Mouse (Mus musculus): ENCODE measurements around the gene Cdip1. TPM values are rescaled to one million over a fixed set of nuclear protein-coding genes. Genes with fewer than 3 reads are reported as not detected.
A peak's percentile ranks its signal among the peaks of the same experiment; 100 is the strongest.
"Not testable (repeated sequence)": the region's sequence is repeated elsewhere in the genome, so short reads cannot be mapped to it uniquely, and the experiment has no call there.

Cdip1 gene
- polyA plus RNA-seq, 1 experiment from 2014 or later = 103 TPM

GRCm38 (mm10) chr16:4824466-4824865, 34.4 kb upstream of the Cdip1 start:
- not testable (repeated sequence) for H3K4me1 ChIP-seq (ENCODE audit: control insufficient read depth, insufficient read depth, low read length); H3K27me3 ChIP-seq (ENCODE audit: control insufficient read depth, insufficient read depth, low read length); H3K27ac ChIP-seq (replicated peaks; ENCODE audit: low read depth, low read length); H3K36me3 ChIP-seq (ENCODE audit: control insufficient read depth, insufficient read depth, low read length); H3K9me3 ChIP-seq (ENCODE audit: control insufficient read depth, low read length); DNase-seq; H3K4me2 ChIP-seq (ENCODE audit: low read length); H3K4me3 ChIP-seq (replicated peaks; ENCODE audit: low read depth, low read length); H3K9ac ChIP-seq (replicated peaks; ENCODE audit: low read length); ATAC-seq (ENCODE audit: low FRiP score, low TSS enrichment)
- WGBS = 87% methylated on average over 5 of the region's 5 CpGs

GRCm38 (mm10) chr16:4818349-4818748, 28.3 kb upstream of the Cdip1 start:
- Histone ChIP-seq H3K9me3 (ENCODE audit: control insufficient read depth, low read length) (no peaks in the 10 kb centered on the region), H3K9ac (replicated peaks; ENCODE audit: low read length) (no peak overlapping the region), H3K36me3 (ENCODE audit: control insufficient read depth, insufficient read depth, low read length) (no peaks in the 10 kb centered on the region), H3K4me2 (ENCODE audit: low read length) (no peak overlapping the region), H3K27me3 (ENCODE audit: control insufficient read depth, insufficient read depth, low read length) (no peaks in the 10 kb centered on the region), H3K4me3 (replicated peaks; ENCODE audit: low read depth, low read length) (no peak overlapping the region), H3K4me1 (ENCODE audit: control insufficient read depth, insufficient read depth, low read length) (no peaks in the 10 kb centered on the region), H3K27ac (replicated peaks; ENCODE audit: low read depth, low read length) (no peak overlapping the region)
- DNase-seq (no peak), ATAC-seq (ENCODE audit: low FRiP score, low TSS enrichment) (no peak)
- 73% methylated on average over 3 of the region's 3 CpGs for WGBS

DNA sequence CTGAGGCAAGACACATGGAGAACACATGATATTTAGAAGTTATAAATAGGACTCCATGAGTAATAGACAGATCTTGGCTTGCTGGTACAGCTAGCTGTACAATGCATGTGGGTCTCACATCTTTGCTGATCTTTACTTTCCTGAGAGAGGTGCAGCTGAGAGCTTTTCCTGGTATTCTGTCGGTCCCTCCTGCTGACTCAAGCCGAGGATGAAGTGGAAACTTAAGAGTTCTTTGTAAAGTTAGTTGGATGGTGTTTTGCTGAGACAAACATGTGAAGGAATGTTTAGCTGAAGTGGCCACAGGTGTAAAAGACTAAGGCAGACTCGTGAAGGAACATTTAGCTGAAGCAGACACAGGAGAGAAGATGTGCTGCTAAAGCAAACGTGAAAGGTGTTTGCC, 6.5 kb upstream of the Cdip1 start:
- Histone ChIP-seq H3K27me3 (ENCODE audit: control insufficient read depth, insufficient read depth, low read length) (no peaks in the 10 kb centered on the region), H3K4me1 (ENCODE audit: control insufficient read depth, insufficient read depth, low read length) (no peaks in the 10 kb centered on the region), H3K9ac (replicated peaks; ENCODE audit: low read length) (no peak overlapping the region), H3K27ac (replicated peaks; ENCODE audit: low read depth, low read length) (no peak overlapping the region), H3K36me3 (ENCODE audit: control insufficient read depth, insufficient read depth, low read length) (no peaks in the 10 kb centered on the region), H3K4me2 (ENCODE audit: low read length) (no peak overlapping the region), H3K9me3 (ENCODE audit: control insufficient read depth, low read length) (no peaks in the 10 kb centered on the region), H3K4me3 (replicated peaks; ENCODE audit: low read depth, low read length) (no peak overlapping the region)
- no peak for ATAC-seq (ENCODE audit: low FRiP score, low TSS enrichment)
- WGBS = 89% methylated on average over 4 of the region's 4 CpGs
- DNase-seq = no peak

DNA sequence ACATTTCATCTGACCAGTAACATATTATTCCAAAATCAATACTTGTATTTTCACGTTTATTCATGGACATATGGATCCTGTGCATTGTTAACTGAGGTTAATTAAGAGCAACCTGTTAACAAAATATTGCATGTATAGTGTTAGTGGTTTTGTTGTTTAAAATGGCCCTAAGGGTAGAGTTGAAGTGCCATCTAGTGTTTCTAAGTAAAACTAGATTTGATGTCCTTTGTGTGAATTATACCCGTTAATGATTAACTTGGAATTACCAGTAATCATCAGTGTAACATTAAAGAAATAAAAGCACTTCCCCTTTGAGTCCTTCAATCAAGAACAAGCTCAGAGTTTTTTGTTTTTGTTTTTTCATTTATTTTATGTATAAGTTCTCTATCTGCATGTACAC, 1.2 kb upstream of the Cdip1 start:
- H3K36me3 ChIP-seq (ENCODE audit: control insufficient read depth, insufficient read depth, low read length) = no peaks in the 10 kb centered on the region
- no peak overlapping the region for H3K27ac ChIP-seq (replicated peaks; ENCODE audit: low read depth, low read length)
- H3K4me2 ChIP-seq (ENCODE audit: low read length) = no peak overlapping the region
- 67% methylated on average over 2 of the region's 2 CpGs for WGBS
- DNase-seq (peak; percentile 26), ATAC-seq (ENCODE audit: low FRiP score, low TSS enrichment) (no peak)
- no peak overlapping the region for H3K9ac ChIP-seq (replicated peaks; ENCODE audit: low read length)
- no peaks in the 10 kb centered on the region for H3K9me3 ChIP-seq (ENCODE audit: control insufficient read depth, low read length)
- H3K4me1 ChIP-seq (ENCODE audit: control insufficient read depth, insufficient read depth, low read length) = peaks cover 22% of the 10 kb centered on the region
- H3K4me3 ChIP-seq (replicated peaks; ENCODE audit: low read depth, low read length) = no peak overlapping the region
- H3K27me3 ChIP-seq (ENCODE audit: control insufficient read depth, insufficient read depth, low read length) = no peaks in the 10 kb centered on the region

DNA sequence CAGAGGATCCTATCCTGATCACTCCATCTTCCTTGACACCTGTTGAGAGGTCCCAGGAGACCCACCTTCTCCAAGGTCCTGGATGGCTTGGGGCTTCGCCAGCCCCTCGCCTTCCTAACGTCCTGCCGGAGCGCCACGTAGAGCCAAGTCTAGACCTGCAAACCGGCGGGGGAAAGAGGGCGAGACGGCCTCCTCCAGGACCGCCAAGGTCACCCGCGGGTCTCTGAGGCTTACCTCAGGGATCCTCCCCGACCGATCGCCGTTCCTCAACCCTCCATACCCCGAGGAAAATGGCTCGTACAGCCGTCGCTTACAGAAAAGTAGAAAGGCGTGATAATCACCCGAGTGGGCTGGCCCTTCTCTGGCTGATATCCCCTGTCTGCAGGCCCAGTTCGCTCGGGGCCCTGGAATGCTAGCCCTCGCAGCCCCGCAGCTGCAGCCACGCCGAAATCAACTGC, 752 bp downstream of the Cdip1 start:
- Histone ChIP-seq H3K4me3 (replicated peaks; ENCODE audit: low read depth, low read length) (peak overlapping the region; percentile 65), H3K9ac (replicated peaks; ENCODE audit: low read length) (peak overlapping the region; percentile 66), H3K4me2 (ENCODE audit: low read length) (peak overlapping the region; percentile 74), H3K27ac (replicated peaks; ENCODE audit: low read depth, low read length) (peak overlapping the region; percentile 97), H3K27me3 (ENCODE audit: control insufficient read depth, insufficient read depth, low read length) (no peaks in the 10 kb centered on the region), H3K9me3 (ENCODE audit: control insufficient read depth, low read length) (no peaks in the 10 kb centered on the region), H3K4me1 (ENCODE audit: control insufficient read depth, insufficient read depth, low read length) (peaks cover 25% of the 10 kb centered on the region), H3K36me3 (ENCODE audit: control insufficient read depth, insufficient read depth, low read length) (no peaks in the 10 kb centered on the region)
- WGBS = under 1% methylated on average over 29 of the region's 29 CpGs
- ATAC-seq (ENCODE audit: low FRiP score, low TSS enrichment) (peak; percentile 44), DNase-seq (peak; percentile 58)

DNA sequence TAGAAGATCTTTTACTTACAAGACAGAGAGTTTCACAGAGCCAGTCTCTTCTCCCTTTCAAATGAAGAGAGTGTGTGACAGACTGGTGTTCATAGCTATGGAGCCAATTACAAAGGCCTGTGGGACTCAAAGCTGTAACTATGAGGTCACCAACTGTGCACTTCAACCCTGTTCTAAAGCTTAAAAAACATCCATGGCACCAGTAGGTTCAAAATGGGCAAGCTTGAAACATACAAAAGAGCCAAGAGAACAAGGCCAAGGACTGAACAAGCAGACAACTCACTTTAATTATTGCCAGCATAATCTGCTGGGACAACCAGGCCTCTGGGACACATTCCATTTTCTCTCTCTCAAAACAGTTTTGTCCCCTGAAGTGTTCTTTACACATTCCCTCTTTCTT, 1.9 kb downstream of the Cdip1 start:
- peaks cover 25% of the 10 kb centered on the region for H3K4me1 ChIP-seq (ENCODE audit: control insufficient read depth, insufficient read depth, low read length)
- DNase-seq = no peak
- 0 out of 2 replicates have a peak, but pooled peaks cover 6% of the 10 kb centered on the region for H3K36me3 ChIP-seq (ENCODE audit: control insufficient read depth, insufficient read depth, low read length)
- H3K9me3 ChIP-seq (ENCODE audit: control insufficient read depth, low read length) = no peaks in the 10 kb centered on the region
- H3K27me3 ChIP-seq (ENCODE audit: control insufficient read depth, insufficient read depth, low read length) = no peaks in the 10 kb centered on the region
- no peak overlapping the region for H3K4me3 ChIP-seq (replicated peaks; ENCODE audit: low read depth, low read length)
- H3K27ac ChIP-seq (replicated peaks; ENCODE audit: low read depth, low read length) = no peak overlapping the region
- H3K9ac ChIP-seq (replicated peaks; ENCODE audit: low read length) = no peak overlapping the region
- peak overlapping the region; percentile 74 for H3K4me2 ChIP-seq (ENCODE audit: low read length)
- ATAC-seq (ENCODE audit: low FRiP score, low TSS enrichment) = no peak

GRCm38 (mm10) chr16:4785706-4786105, 4.4 kb downstream of the Cdip1 start:
- no peak overlapping the region for H3K9ac ChIP-seq (replicated peaks; ENCODE audit: low read length)
- H3K27me3 ChIP-seq (ENCODE audit: control insufficient read depth, insufficient read depth, low read length) = no peaks in the 10 kb centered on the region
- ATAC-seq (ENCODE audit: low FRiP score, low TSS enrichment) (no peak), DNase-seq (no peak)
- H3K36me3 ChIP-seq (ENCODE audit: control insufficient read depth, insufficient read depth, low read length) = 0 out of 2 replicates have a peak, but pooled peaks cover 6% of the 10 kb centered on the region
- peaks cover 25% of the 10 kb centered on the region for H3K4me1 ChIP-seq (ENCODE audit: control insufficient read depth, insufficient read depth, low read length)
- H3K4me2 ChIP-seq (ENCODE audit: low read length) = no peak overlapping the region
- no peaks in the 10 kb centered on the region for H3K9me3 ChIP-seq (ENCODE audit: control insufficient read depth, low read length)
- WGBS = 34% methylated on average over 4 of the region's 4 CpGs
- H3K27ac ChIP-seq (replicated peaks; ENCODE audit: low read depth, low read length) = no peak overlapping the region
- H3K4me3 ChIP-seq (replicated peaks; ENCODE audit: low read depth, low read length) = no peak overlapping the region

DNA sequence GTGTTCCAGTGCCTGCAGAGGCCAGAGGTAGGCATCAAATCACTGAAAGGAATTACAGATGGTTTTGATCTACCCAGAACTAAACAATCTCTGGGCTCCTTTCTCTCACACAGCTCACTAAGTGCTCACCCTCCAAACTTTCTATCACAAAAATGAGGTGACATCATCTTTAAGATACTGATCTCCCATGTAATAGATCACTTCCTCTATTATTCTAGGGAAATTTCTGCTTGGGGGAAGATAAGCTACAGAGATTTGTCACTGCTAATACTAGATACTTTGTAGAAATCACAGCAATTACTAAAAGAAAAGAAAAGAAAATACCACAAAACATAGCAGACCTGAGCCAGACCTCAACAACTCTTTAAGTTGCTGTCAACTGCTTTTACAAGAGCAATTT, 7.6 kb downstream of the Cdip1 start:
- Histone ChIP-seq H3K9ac (replicated peaks; ENCODE audit: low read length) (no peak overlapping the region), H3K4me2 (ENCODE audit: low read length) (no peak overlapping the region), H3K9me3 (ENCODE audit: control insufficient read depth, low read length) (no peaks in the 10 kb centered on the region), H3K4me3 (replicated peaks; ENCODE audit: low read depth, low read length) (no peak overlapping the region), H3K27ac (replicated peaks; ENCODE audit: low read depth, low read length) (no peak overlapping the region), H3K27me3 (ENCODE audit: control insufficient read depth, insufficient read depth, low read length) (no peaks in the 10 kb centered on the region), H3K4me1 (ENCODE audit: control insufficient read depth, insufficient read depth, low read length) (peaks cover 10% of the 10 kb centered on the region), H3K36me3 (ENCODE audit: control insufficient read depth, insufficient read depth, low read length) (0 out of 2 replicates have a peak, but pooled peaks cover 9% of the 10 kb centered on the region)
- DNase-seq (no peak), ATAC-seq (ENCODE audit: low FRiP score, low TSS enrichment) (no peak)

- 92% methylated on average over 5 of the region's 5 CpGs for WGBS
- H3K9me3 ChIP-seq (ENCODE audit: control insufficient read depth, low read length) = no peaks in the 10 kb centered on the region
- no peak overlapping the region for H3K4me2 ChIP-seq (ENCODE audit: low read length)
- no peaks in the 10 kb centered on the region for H3K27me3 ChIP-seq (ENCODE audit: control insufficient read depth, insufficient read depth, low read length)
- H3K27ac ChIP-seq (replicated peaks; ENCODE audit: low read depth, low read length) = no peak overlapping the region
- ATAC-seq (ENCODE audit: low FRiP score, low TSS enrichment) (no peak), DNase-seq (peak; percentile 31)
- no peak overlapping the region for H3K9ac ChIP-seq (replicated peaks; ENCODE audit: low read length)
- no peak overlapping the region for H3K4me3 ChIP-seq (replicated peaks; ENCODE audit: low read depth, low read length)
- H3K36me3 ChIP-seq (ENCODE audit: control insufficient read depth, insufficient read depth, low read length) = 0 out of 2 replicates have a peak, but pooled peaks cover 9% of the 10 kb centered on the region
- H3K4me1 ChIP-seq (ENCODE audit: control insufficient read depth, insufficient read depth, low read length) = peaks cover 3% of the 10 kb centered on the region; the same call in 1 of the 2 replicates
Measured at GRCm38 (mm10) chr16:4781524-4782196, 8.4 kb downstream of the Cdip1 start.

Measured in midbrain, embryonic 14.5 days (tissue).